Mouse (Mus musculus): Measurements from ENCODE around the gene Trpm8.

Trpm8 gene

DNA sequence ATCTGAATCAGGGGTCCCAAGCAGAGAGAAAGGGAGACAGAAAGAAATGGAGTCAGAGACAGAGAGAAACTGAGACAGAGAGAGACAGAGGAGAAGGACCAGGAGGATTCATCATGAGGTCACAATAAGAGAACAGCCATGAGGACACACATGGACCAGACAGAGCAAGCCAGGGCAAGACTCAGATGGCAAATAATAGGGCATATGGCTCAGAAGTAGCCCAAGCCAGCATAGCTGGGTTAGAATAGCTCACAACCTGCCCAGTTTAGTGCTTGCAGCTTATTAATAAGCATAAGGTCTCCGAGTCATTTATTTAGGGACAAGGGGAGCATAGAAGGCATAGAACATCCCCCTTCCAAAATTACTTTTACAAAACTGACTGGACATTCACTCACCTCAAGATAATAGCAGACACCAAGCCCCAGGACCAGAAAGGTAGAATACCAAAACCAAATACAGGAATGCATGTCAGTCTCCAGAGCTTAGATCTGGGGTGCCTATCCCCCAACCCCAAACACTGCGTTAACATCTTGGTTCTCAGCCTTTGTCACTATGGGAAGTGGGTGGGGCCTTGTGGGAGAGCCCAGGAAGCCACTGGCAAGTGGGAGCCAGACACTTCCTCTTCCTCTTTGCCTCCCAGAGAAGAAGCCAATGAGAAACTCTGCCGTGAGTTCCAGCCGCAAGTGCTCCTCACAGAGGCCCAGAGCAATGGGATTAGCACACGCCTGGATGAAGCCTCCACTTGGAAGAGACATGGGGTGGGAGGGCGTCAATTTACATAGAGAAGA is 155.8 kb downstream of the Trpm8 start:
- no peak for DNase-seq (ENCODE audit: low spot score)

DNA sequence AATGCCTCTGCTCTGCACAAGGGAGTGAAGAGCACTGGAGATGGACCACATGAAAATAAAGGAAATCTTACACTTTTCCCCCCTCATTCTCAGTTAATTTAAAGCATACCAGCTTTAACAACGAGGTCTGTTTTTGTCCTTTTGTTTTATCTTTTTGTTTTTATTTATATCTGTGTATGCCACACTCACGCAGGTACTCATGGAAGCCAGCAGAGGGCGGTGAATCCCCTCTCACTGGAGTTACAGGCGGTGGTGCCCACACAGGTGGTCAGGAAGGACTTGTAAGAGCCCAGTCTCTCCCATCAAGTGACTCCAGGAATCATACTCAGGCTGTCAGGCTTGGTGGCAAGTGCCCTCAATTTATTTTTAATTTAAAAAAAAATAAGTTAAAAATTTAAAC is 156.6 kb downstream of the Trpm8 start:
- no peak for DNase-seq (ENCODE audit: low spot score)

DNA sequence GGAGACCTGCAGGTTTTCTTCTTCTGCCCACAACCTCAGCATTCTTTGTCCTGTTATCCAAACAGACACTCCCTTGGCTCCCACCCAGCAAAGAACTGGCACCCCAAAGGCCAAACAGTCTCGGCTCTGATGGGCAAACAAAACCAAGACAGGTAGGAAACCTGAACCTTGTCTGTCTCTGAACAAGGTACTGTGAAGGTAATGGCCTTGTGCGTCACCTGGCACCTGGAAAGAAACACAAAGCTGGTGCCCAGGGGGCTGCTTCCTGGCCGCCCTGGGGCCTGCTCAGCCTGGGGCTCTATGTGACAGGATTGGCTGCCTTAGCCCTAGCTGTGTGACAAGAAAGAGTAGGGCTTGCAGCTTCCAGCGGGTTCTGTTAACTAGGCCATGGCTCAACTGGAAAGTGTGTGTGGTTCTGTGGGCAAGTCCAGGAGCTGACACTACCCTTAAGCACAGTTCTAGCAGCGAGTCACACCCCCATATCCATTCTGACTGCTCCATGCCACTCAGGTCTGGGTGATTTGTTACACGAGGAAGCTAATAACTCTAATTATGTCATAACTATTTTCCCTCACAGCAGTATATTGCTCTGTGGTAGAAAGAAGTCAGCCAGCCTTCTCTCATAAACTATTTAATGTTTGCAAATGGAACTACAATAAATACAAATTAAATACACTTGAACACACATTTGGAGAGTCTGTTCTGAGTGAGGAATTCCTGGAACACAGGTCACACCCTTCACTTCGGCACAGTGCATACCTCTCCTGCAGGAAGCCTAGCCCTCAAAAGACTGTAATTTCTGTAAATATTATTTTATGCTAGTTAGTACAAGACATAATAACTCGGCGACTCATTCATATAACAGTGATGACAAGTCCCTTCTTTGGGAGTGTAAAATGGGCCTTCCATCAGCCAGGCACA is 160.0 kb downstream of the Trpm8 start:
- no peak for DNase-seq (ENCODE audit: low spot score)
